Mouse (Mus musculus) midbrain, embryonic 13.5 days (tissue): ENCODE results near the gene Cops9. TPM values are rescaled to one million over a fixed set of nuclear protein-coding genes. Genes with fewer than 3 reads are reported as not detected.
A peak's percentile ranks its signal among the peaks of the same experiment; 100 is the strongest.

ENCODE experiments used
- ATAC-seq: fragments of 200-750 bp; cut with Nextera tagmentation; 2 replicates; pipeline ENCODE4 v1.8.0; 2017; ENCODE audit warnings: mild to moderate bottlenecking, moderate TSS enrichment, moderate library complexity
- H3K27ac ChIP-seq: fragments of 300-500 bp; sonication (generic); 2 replicates; pipeline ENCODE4 v1.5.1; 2015; ENCODE audit warnings: inconsistent platforms, mild to moderate bottlenecking, moderate library complexity
- H3K27me3 ChIP-seq: fragments of 300-500 bp; sonication (generic); 2 replicates; pipeline ENCODE4 v1.6.1; 2015; ENCODE audit warnings: mild to moderate bottlenecking, inconsistent platforms
- H3K36me3 ChIP-seq: fragments of 300-500 bp; sonication (generic); 2 replicates; pipeline ENCODE4 v1.6.1; 2015; ENCODE audit warnings: mild to moderate bottlenecking, inconsistent platforms
- H3K4me1 ChIP-seq: fragments of 300-500 bp; sonication (generic); replicated peaks from 2 replicates; pipeline ENCODE4 v1.6.1; 2015; ENCODE audit warnings: inconsistent platforms
- H3K4me2 ChIP-seq: fragments of 300-500 bp; sonication (generic); replicated peaks from 2 replicates; pipeline ENCODE4 v1.6.1; 2015; ENCODE audit warnings: moderate library complexity, mild to moderate bottlenecking, inconsistent platforms
- H3K4me3 ChIP-seq: fragments of 300-500 bp; sonication (generic); replicated peaks from 2 replicates; pipeline ENCODE4 v1.5.1; 2015; ENCODE audit warnings: mild to moderate bottlenecking, inconsistent platforms
- H3K9ac ChIP-seq: fragments of 300-500 bp; sonication (generic); replicated peaks from 2 replicates; pipeline ENCODE4 v1.6.1; 2015; ENCODE audit warnings: mild to moderate bottlenecking, inconsistent platforms
- H3K9me3 ChIP-seq: fragments of 300-500 bp; sonication (generic); 2 replicates; pipeline ENCODE4 v1.6.1; 2016; ENCODE audit warnings: mild to moderate bottlenecking, inconsistent platforms
- WGBS: fragments of 180-500 bp; shearing (Covaris S2); methylation state at CpG from one replicate; pipeline ENCODE4 v1.1.7; 2015; 5-methylcytosine and 5-hydroxymethylcytosine counted together
- polyA plus RNA-seq: library from polyadenylated mRNA; unstranded; fragments of >200 nt; fragmentation: Nextera tagmentation; extraction: Ambion mirVana; gene quantifications from 2 replicates; pipeline ENCODE4 v1.2.1, GENCODE M21; 2015

The Cops9 gene
- polyA plus RNA-seq, 1 experiment from 2014 or later: 596 TPM

DNA sequence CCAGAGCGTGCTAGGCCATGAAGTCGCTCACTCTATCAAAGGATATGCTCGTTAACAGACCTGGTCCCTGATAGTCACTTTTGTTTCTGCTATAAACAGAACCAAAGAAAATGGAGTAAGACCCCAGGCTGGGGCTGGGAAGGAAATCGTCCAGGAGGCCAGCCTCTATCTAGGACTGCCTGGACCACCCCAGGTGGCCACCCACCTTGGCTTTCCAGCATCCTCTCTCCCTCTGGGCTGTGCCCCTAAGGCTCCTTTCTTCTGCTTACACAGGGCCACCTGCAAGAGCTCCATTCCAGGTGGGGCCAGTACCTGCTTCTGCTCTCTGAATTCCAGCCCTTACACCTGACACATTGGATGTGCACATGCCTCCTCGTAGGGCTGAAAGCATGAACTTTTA, 9.6 kb downstream of the Cops9 start:
- Histone ChIP-seq H3K27me3 (no peaks in the 10 kb centered on the region), H3K27ac (no peak overlapping the region), H3K9ac (no peak overlapping the region), H3K9me3 (no peaks in the 10 kb centered on the region), H3K4me2 (no peak overlapping the region), H3K4me1 (0 out of 2 replicates have a peak, but pooled peaks cover 7% of the 10 kb centered on the region), H3K4me3 (no peak overlapping the region), H3K36me3 (peaks cover 19% of the 10 kb centered on the region)
- 85% methylated on average over 5 of the region's 5 CpGs for WGBS
- ATAC-seq: no peak

DNA sequence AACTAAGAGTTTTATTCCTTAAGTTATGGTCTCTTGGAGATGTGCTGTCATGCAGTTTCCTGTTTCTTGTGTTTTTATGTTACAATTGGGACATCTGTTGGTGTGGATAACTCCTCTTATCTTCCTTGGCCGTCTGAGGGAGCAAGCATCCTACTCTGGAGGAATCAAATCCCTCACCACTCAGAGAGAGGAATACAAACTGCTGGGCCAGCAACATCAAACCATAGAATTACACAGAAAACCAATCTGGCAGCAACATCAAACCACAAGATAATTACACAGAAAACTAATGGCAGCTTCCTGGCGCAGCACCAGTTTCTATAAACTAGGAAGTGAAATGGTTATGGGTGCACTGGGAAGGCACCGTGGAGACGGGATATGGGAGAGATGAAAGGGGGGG, 13.6 kb downstream of the Cops9 start:
- Histone ChIP-seq H3K9me3 (no peaks in the 10 kb centered on the region), H3K27me3 (no peaks in the 10 kb centered on the region), H3K4me1 (no peaks in the 10 kb centered on the region), H3K27ac (no peak overlapping the region), H3K36me3 (no peaks in the 10 kb centered on the region), H3K4me3 (no peak overlapping the region), H3K9ac (no peak overlapping the region), H3K4me2 (no peak overlapping the region)
- no peak for ATAC-seq
- WGBS: 75% methylated on average over 4 of the region's 4 CpGs

DNA sequence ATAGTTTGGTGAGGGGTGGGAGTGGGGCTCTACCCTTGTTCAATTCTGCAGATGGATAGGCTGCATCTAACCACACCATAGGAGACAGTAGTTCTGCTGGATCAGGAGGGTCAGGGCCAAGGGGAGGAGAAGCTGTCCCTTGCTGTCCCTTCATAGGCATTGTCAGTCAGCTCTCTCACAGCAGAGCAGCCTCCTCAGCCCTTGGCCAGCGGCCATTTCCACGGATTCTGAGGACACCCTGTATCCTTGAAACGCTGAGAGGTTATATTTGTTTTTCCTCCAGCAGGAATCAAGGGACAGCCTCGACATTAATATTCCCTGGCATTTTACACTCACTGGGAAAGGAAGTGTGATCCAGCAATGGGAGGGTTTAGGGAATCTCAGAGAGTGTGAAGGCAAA, 23.4 kb downstream of the Cops9 start:
- Histone ChIP-seq H3K9ac (no peak overlapping the region), H3K4me2 (no peak overlapping the region), H3K9me3 (no peaks in the 10 kb centered on the region), H3K4me3 (no peak overlapping the region), H3K27ac (no peak overlapping the region), H3K4me1 (peaks cover 3% of the 10 kb centered on the region; the same call in 1 of the 2 replicates), H3K27me3 (no peaks in the 10 kb centered on the region), H3K36me3 (no peaks in the 10 kb centered on the region)
- 70% methylated on average over 4 of the region's 4 CpGs for WGBS
- no peak for ATAC-seq

DNA sequence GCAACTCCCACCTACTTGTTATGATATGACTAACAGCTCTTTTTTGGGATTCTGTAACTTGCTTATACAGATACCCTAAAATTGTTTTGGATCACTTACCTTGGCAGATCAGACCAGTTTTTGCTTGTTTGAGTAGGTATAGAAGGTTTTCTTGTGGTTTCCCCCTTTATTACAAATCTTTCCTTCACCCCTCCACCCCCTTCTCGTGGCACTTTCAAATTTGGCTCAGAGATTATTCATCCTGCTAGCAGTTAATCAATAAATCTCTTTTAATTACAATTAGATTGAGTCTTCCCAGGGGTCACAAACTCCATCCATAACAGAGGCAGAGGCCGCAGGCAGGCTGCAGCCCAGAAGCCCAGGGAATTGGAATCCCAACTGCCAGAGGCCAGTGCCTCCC, 24.3 kb downstream of the Cops9 start, which contains the start of gene Olfr12:
Gene Olfr12, plus strand, starts transcription at position 301 of the 400 bp plus-strand sequence.
- Histone ChIP-seq H3K9me3 (no peaks in the 10 kb centered on the region), H3K27me3 (no peaks in the 10 kb centered on the region), H3K9ac (no peak within 1 kb of the TSS), H3K27ac (no peak within 1 kb of the TSS), H3K4me1 (peaks cover 7% of the 10 kb centered on the region; the same call in 1 of the 2 replicates), H3K4me2 (no peak within 1 kb of the TSS), H3K36me3 (no peaks in the 10 kb centered on the region), H3K4me3 (no peak within 1 kb of the TSS)
- no peak for ATAC-seq
- 65% methylated on average over 2 of the region's 2 CpGs for WGBS

DNA sequence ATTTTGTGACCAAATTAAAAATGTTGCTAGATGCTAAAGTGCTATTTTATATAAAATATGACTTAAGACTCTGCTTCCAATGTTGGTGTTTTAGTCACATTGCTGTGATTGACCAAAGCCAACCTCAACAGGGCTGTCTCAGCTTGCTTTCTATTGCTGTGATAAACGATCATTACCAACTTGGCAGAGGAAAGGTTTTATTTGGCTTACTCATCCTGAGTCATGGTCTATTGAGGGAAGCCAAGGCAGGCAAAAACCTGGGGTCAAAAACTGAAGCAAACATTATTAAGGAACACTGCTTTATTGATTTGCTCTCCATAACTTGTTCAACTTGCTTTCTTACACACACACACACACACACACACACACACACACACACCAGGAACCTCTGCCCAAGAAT, 25.7 kb downstream of the Cops9 start:
- H3K27me3 ChIP-seq: peaks cover 7% of the 10 kb centered on the region; the same call in 1 of the 2 replicates
- H3K4me2 ChIP-seq: no peak overlapping the region
- H3K9ac ChIP-seq: no peak overlapping the region
- no peak overlapping the region for H3K4me3 ChIP-seq
- no peaks in the 10 kb centered on the region for H3K36me3 ChIP-seq
- WGBS: 78% methylated on average over 1 of the region's 1 CpGs
- H3K4me1 ChIP-seq: peaks cover 7% of the 10 kb centered on the region; the same call in 1 of the 2 replicates
- no peaks in the 10 kb centered on the region for H3K9me3 ChIP-seq
- no peak overlapping the region for H3K27ac ChIP-seq
- no peak for ATAC-seq

DNA sequence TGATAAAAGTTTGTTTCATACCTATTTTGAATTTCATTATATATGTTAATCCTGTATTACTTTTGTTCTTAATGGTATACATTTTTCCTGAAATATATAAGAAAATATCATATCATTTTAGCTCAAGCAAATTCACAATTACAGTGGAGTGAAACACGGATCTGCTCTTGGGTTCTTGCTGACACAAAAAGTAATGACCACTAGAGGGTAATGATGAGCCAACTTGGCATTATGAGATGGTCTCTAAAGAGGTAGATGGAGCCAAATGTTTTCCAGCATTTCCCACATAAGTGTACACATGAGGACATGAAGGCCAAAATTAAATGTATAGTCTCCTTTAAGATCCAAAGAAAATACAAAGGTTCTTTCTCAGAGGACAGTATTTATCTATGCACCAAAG, 27.3 kb downstream of the Cops9 start:
- H3K36me3 ChIP-seq: no peaks in the 10 kb centered on the region
- ATAC-seq: no peak
- no peaks in the 10 kb centered on the region for H3K9me3 ChIP-seq
- peaks cover 7% of the 10 kb centered on the region; the same call in 1 of the 2 replicates for H3K27me3 ChIP-seq
- 11% methylated on average over 1 of the region's 1 CpGs for WGBS
- H3K4me3 ChIP-seq: no peak overlapping the region
- H3K4me1 ChIP-seq: peaks cover 7% of the 10 kb centered on the region; the same call in 1 of the 2 replicates
- no peak overlapping the region for H3K4me2 ChIP-seq
- no peak overlapping the region for H3K9ac ChIP-seq
- no peak overlapping the region for H3K27ac ChIP-seq

DNA sequence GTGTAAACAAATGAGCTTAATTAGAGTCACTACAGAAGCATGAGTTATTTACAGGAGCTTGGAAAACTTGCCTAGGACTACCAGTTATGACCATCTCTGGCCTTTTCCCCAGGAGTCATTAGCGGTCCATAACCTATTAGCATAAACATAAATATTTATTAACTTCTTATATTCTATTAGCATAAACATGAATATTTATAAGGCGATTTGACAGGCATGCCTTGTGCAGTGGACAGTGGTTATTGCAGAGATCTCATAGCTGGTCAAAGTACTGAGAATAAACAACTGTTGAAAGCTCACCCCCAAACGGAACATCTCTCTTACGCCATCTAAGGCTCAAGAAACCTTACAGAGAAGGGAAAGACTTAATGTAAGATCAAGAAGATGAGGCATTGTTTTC, 28.6 kb downstream of the Cops9 start:
- no peak overlapping the region for H3K4me3 ChIP-seq
- peaks cover 7% of the 10 kb centered on the region; the same call in 1 of the 2 replicates for H3K4me1 ChIP-seq
- ATAC-seq: peak; percentile 55; the same call in 1 of the 2 replicates
- no peak overlapping the region for H3K27ac ChIP-seq
- H3K9me3 ChIP-seq: no peaks in the 10 kb centered on the region
- no peak overlapping the region for H3K4me2 ChIP-seq
- H3K27me3 ChIP-seq: peaks cover 7% of the 10 kb centered on the region; the same call in 1 of the 2 replicates
- no peak overlapping the region for H3K9ac ChIP-seq
- no peaks in the 10 kb centered on the region for H3K36me3 ChIP-seq
- WGBS: 36% methylated on average over 4 of the region's 4 CpGs

DNA sequence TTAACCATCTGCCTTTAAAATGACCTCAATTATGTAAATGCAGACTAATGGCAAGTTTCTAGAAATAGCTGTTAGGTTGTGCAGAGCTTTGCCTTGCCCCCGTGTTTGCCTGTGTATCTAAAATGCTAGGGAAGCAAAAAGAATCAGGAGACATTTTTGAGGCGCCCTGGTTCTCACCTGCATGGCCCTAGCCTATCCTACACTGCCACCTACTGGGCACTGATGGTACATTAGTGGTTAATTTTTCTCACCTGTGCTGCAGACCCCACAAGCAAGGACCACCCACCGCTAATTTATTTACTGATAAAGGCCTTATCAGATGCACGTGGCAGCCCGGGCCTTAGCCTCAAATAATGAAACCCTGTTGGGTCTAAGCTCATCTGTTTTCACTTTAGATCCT, 30.8 kb downstream of the Cops9 start:
- H3K4me2 ChIP-seq: no peak overlapping the region
- no peak overlapping the region for H3K4me3 ChIP-seq
- no peaks in the 10 kb centered on the region for H3K9me3 ChIP-seq
- peaks cover 7% of the 10 kb centered on the region; the same call in 1 of the 2 replicates for H3K27me3 ChIP-seq
- H3K36me3 ChIP-seq: no peaks in the 10 kb centered on the region
- no peak overlapping the region for H3K9ac ChIP-seq
- no peak overlapping the region for H3K27ac ChIP-seq
- whole genome bisulfite sequencing: 8% methylated on average over 5 of the region's 5 CpGs
- ATAC-seq: no peak; the same call in 1 of the 2 replicates
- peaks cover 7% of the 10 kb centered on the region; the same call in 1 of the 2 replicates for H3K4me1 ChIP-seq

DNA sequence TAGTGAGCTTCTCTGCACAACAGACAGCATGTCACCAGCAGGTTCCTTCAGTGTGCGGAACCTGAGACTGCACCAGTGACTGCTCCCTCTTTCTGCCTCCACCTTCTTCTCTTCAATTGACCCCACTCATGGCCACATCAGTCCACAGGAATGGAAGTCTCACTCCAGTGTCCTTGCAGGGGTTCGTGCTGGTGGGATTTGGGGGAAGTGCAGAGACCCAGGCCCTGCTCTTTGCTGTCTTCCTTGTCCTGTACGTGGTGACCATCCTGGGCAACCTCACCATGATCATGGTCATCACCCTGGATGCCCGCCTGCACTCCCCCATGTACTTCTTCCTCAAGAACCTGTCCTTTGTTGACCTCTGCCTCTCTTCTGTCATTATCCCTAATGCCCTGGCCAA, 34.1 kb downstream of the Cops9 start:
- no peaks in the 10 kb centered on the region for H3K9me3 ChIP-seq
- H3K27me3 ChIP-seq: peaks cover 7% of the 10 kb centered on the region; the same call in 1 of the 2 replicates
- no peak overlapping the region for H3K4me3 ChIP-seq
- no peak for ATAC-seq
- no peaks in the 10 kb centered on the region for H3K36me3 ChIP-seq
- H3K4me2 ChIP-seq: no peak overlapping the region
- H3K27ac ChIP-seq: no peak overlapping the region
- WGBS: 80% methylated on average over 4 of the region's 4 CpGs
- H3K4me1 ChIP-seq: no peaks in the 10 kb centered on the region
- H3K9ac ChIP-seq: no peak overlapping the region

DNA sequence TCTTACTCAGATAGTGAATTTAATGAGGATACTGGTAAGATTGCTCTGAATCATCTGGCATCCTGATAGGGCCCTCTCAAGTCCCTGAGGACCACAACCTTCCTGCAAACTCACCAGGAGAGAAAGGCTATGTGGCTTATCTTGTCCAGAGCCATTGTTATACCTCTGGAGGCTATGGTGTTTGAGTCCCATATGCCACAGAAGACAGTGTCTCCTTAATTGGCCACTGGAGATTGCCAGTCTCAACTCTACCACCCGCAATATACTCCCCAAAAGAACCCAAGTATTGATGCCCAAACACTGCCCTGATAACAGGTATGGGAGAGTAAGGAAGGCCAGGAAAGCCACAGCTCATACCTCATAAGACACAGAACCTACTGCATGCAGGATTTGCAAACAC, 36.3 kb downstream of the Cops9 start, which contains the start of gene Olfr1410:
Gene Olfr1410, plus strand, starts transcription at position 301 of the 400 bp plus-strand sequence.
- Histone ChIP-seq H3K4me1 (no peaks in the 10 kb centered on the region), H3K4me2 (no peak within 1 kb of the TSS), H3K9ac (no peak within 1 kb of the TSS), H3K4me3 (no peak within 1 kb of the TSS), H3K27me3 (no peaks in the 10 kb centered on the region), H3K36me3 (no peaks in the 10 kb centered on the region), H3K27ac (no peak within 1 kb of the TSS), H3K9me3 (no peaks in the 10 kb centered on the region)
- WGBS: 94% methylated on average over 1 of the region's 1 CpGs
- no peak for ATAC-seq

DNA sequence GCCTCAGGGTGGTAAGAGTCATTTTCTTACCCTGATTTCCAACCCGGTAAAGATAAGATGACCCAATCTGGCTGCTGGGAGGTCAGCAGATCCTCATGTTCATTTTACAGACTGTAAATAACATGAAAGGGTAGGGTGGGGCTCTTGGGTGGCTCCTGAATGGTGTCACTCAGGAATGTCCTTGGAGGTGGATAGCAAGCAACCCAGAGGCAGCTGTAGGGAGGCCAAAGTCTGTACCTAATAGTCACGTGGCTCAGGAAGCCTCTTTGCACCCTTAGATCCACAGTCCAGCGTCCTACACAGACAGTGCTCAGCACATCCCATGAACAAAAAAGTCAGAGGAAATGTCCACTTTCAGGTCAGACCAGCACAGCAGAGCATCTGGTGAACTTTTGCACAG, 45.8 kb downstream of the Cops9 start:
- 88% methylated on average over 3 of the region's 3 CpGs for WGBS

DNA sequence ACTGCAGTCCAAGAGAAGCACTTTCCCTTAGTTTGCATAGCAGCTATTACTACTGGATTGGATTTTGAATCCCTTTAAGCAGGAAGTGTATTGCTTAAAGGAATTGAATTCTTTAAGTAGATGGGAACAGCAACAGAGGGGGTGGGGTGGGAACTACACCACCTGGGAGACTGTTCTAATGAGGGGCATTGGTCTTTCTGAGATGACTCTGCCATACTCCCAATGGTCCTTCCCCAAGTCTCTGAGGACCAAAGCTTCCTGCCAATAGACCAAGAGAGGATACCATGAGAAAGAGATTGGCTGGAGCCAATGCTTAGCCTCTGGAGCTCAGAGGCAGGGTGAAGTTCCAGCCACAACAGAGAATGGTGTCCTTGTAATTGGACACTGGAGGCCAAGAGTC, 47.7 kb downstream of the Cops9 start, which contains the start of gene Olfr1411:
Gene Olfr1411, plus strand, starts transcription at position 301 of the 400 bp plus-strand sequence.
- Histone ChIP-seq H3K27ac (no peak within 1 kb of the TSS), H3K4me3 (no peak within 1 kb of the TSS), H3K9me3 (no peaks in the 10 kb centered on the region), H3K36me3 (no peaks in the 10 kb centered on the region), H3K4me1 (no peaks in the 10 kb centered on the region), H3K9ac (no peak within 1 kb of the TSS), H3K4me2 (no peak within 1 kb of the TSS), H3K27me3 (no peaks in the 10 kb centered on the region)
- ATAC-seq: no peak

More for the DNA sequence above, 45.8 kb downstream of the Cops9 start:
- Histone ChIP-seq H3K4me2 (no peak overlapping the region), H3K27me3 (no peaks in the 10 kb centered on the region), H3K9me3 (no peaks in the 10 kb centered on the region), H3K27ac (no peak overlapping the region), H3K4me1 (no peaks in the 10 kb centered on the region), H3K9ac (no peak overlapping the region), H3K36me3 (no peaks in the 10 kb centered on the region), H3K4me3 (no peak overlapping the region)
- no peak for ATAC-seq
